Mouse (Mus musculus): ENCODE measurements around the gene Prkd1.

DNA sequence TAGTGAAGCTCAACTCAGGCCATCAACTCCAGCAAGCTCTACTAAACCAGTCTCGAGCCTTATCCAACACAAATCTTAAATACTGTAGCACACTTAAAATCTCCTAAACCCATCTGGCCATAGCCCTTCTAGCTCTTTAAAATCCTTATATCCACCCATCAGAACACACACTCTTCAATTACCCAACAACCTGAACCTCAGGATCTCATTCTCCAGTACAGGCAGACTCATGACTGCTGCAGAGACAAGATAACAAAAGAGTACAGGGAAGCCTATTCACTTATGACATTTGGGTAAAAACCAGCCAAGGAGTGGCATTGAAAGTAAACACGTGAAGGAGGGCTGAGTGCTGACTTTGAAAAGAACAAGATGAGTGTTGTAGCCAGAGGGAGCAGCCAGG, 55.4 kb downstream of the Prkd1 start:
- TF ChIP-seq CTCF (IDR thresholded peaks at IDR 0.05; ENCODE audit: control insufficient read depth, insufficient read depth, insufficient read length) (no peak), MYOG (IDR thresholded peaks at IDR 0.05; ENCODE audit: control insufficient read depth, extremely low read depth, insufficient read length) (no peak), MAX (IDR thresholded peaks at IDR 0.05) (no peak), CEBPB (IDR thresholded peaks at IDR 0.05; ENCODE audit: low read depth) (no peak), USF1 (IDR thresholded peaks at IDR 0.05; ENCODE audit: low read depth) (no peak)
